Mouse (Mus musculus) midbrain, embryonic 10.5 days (tissue): ENCODE data around the gene Ap1m2. TPM values are rescaled to one million over a fixed set of nuclear protein-coding genes. Genes with fewer than 3 reads are reported as not detected.
"Not testable (repeated sequence)": the region's sequence is repeated elsewhere in the genome, so short reads cannot be mapped to it uniquely, and the experiment has no call there.

Experiments used
- DNase-seq: peaks from one replicate; pipeline ENCODE4 v3.0.0-alpha.2; 2017; ENCODE audit warnings: low spot score
- H3K27ac ChIP-seq: fragments of 300-500 bp; sonication (generic); replicated peaks from 2 replicates; pipeline ENCODE4 v1.5.1; 2016; ENCODE audit warnings: mild to moderate bottlenecking
- H3K27me3 ChIP-seq: fragments of 300-500 bp; sonication (generic); 2 replicates; pipeline ENCODE4 v1.6.1; 2016; ENCODE audit warnings: low read depth, mild to moderate bottlenecking; ENCODE audit not compliant: poor library complexity, severe bottlenecking
- H3K36me3 ChIP-seq: fragments of 300-500 bp; sonication (generic); 2 replicates; pipeline ENCODE4 v1.6.1; 2016; ENCODE audit warnings: mild to moderate bottlenecking, moderate library complexity
- H3K4me1 ChIP-seq: fragments of 300-500 bp; sonication (generic); 2 replicates; pipeline ENCODE4 v1.6.1; 2016
- H3K4me3 ChIP-seq: fragments of 300-500 bp; sonication (generic); 2 replicates; pipeline ENCODE4 v1.5.1; 2016; ENCODE audit warnings: mild to moderate bottlenecking, moderate library complexity
- H3K9me3 ChIP-seq: fragments of 300-500 bp; sonication (generic); replicated peaks from 2 replicates; pipeline ENCODE4 v1.6.1; 2016; ENCODE audit warnings: mild to moderate bottlenecking
- WGBS: fragments of 180-500 bp; shearing (Covaris S2); methylation state at CpG from one replicate; pipeline ENCODE4 v1.1.7; 2016; 5-methylcytosine and 5-hydroxymethylcytosine counted together
- polyA plus RNA-seq: library from polyadenylated mRNA; unstranded; fragments of >200 nt; fragmentation: Nextera tagmentation; extraction: Ambion mirVana; gene quantifications from 2 replicates; pipeline ENCODE4 v1.2.1, GENCODE M21; 2016

Gene Ap1m2
- polyA plus RNA-seq, 1 experiment from 2014 or later: 2.9 TPM

DNA sequence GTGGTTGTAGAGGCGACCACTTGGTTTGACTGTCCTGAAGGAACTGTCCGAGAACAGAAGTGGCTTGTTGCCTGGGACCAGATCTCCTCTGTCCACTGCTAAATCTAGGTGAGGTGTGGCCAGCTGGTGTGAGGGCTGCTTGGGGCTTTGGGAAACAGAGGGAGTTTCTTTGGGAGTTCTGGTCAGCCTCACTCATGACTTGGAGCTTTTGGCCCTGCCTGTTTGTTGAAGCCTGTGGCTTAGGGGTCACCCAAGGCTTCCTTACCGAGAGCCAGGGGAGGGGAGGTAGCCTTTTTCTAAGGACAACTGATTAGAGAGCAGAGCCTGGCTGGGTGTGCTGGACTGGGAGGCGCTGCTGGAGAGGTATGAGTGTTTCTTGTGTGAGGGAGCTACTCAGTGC, 23.3 kb upstream of the Ap1m2 start:
- Histone ChIP-seq H3K36me3 (peaks cover 8% of the 10 kb centered on the region), H3K9me3 (no peaks in the 10 kb centered on the region), H3K4me1 (peaks cover 22% of the 10 kb centered on the region), H3K27me3 (no peaks in the 10 kb centered on the region), H3K27ac (no peak overlapping the region), H3K4me3 (no peak overlapping the region)
- WGBS: 82% methylated on average over 4 of the region's 4 CpGs
- DNase-seq: no peak

- no peaks in the 10 kb centered on the region for H3K27me3 ChIP-seq
- no peak overlapping the region for H3K27ac ChIP-seq
These were observed 22.6 kb upstream of the Ap1m2 start for GRCm38 (mm10) chr9:21334747-21335146.

GRCm38 (mm10) chr9:21333523-21333922, 21.4 kb upstream of the Ap1m2 start:
- 91% methylated on average over 1 of the region's 1 CpGs for WGBS
- H3K4me1 ChIP-seq: peaks cover 22% of the 10 kb centered on the region
- H3K27ac ChIP-seq: no peak overlapping the region

More at GRCm38 (mm10) chr9:21334747-21335146, 22.6 kb upstream of the Ap1m2 start:
- Histone ChIP-seq H3K36me3 (peaks cover 11% of the 10 kb centered on the region), H3K4me1 (peaks cover 22% of the 10 kb centered on the region), H3K4me3 (no peak overlapping the region), H3K9me3 (no peaks in the 10 kb centered on the region)
- no peak for DNase-seq

DNA sequence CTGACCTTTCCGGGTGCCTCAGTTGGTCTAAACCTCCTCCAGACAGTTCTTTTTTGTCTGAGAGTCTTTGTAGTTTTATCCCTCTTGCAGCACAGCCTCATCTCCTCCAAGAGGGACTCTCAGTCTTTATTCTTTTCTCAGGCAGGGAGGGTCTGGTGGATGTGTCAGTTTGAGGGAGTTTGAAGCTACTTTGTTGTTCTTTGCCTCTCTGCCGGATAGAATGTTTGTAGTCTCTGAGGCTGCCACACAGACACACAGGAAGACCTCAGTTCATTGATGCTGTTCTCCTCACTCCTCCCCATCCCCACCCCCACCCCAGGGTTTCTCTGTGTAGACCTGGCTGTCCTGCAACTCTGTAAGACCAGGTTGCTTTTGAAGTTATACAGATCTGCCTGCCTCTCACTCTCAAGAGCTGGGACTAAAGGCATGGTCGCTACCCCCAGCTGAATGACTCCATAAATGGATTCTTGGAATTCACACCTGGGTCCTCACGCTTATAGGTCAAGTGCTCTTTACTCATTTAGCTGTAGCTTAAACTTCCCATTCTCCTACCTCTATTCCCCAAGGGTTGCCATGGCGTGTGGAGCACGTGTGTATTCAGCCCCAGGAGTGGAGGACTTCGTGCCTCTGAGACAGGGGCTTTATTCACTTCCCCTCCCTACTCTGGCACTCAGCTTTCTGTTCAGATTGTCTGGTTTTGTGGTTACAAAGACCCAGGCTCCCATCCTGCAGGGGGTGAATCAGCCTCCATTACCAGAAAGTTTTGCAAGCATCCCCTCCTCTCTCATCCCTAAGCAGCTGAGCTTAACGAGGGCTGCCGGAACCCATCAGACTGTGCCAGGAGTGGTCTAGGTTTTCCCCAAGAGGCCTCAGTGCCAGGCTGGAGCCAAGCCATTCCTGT, 20.3 kb upstream of the Ap1m2 start:
- peak overlapping the region; percentile 55; the same call in 1 of the 2 replicates for H3K27ac ChIP-seq
- H3K4me3 ChIP-seq: no peak overlapping the region
- H3K36me3 ChIP-seq: peaks cover 9% of the 10 kb centered on the region; the same call in 1 of the 2 replicates
- H3K9me3 ChIP-seq: no peaks in the 10 kb centered on the region
- no peak for DNase-seq
- H3K4me1 ChIP-seq: peaks cover 16% of the 10 kb centered on the region
- no peaks in the 10 kb centered on the region for H3K27me3 ChIP-seq
- 43% methylated on average over 9 of the region's 9 CpGs for WGBS

More at GRCm38 (mm10) chr9:21333523-21333922, 21.4 kb upstream of the Ap1m2 start:
- Histone ChIP-seq H3K4me3 (no peak overlapping the region), H3K27me3 (no peaks in the 10 kb centered on the region), H3K9me3 (no peaks in the 10 kb centered on the region), H3K36me3 (peaks cover 9% of the 10 kb centered on the region)
- DNase-seq: no peak

GRCm38 (mm10) chr9:21331365-21332140, 19.4 kb upstream of the Ap1m2 start:
- 86% methylated on average over 12 of the region's 12 CpGs for WGBS
- Histone ChIP-seq H3K4me3 (no peak overlapping the region), H3K4me1 (peaks cover 15% of the 10 kb centered on the region), H3K27ac (no peak overlapping the region), H3K9me3 (no peaks in the 10 kb centered on the region), H3K27me3 (no peaks in the 10 kb centered on the region), H3K36me3 (peaks cover 10% of the 10 kb centered on the region; the same call in 1 of the 2 replicates)
- no peak for DNase-seq

- Histone ChIP-seq H3K4me1 (peaks cover 15% of the 10 kb centered on the region), H3K36me3 (peaks cover 20% of the 10 kb centered on the region), H3K27me3 (no peaks in the 10 kb centered on the region), H3K9me3 (no peaks in the 10 kb centered on the region), H3K4me3 (no peak overlapping the region), H3K27ac (no peak overlapping the region)
- WGBS: 93% methylated on average over 10 of the region's 10 CpGs
- no peak for DNase-seq
These were observed 17.7 kb upstream of the Ap1m2 start for GRCm38 (mm10) chr9:21329699-21330289.

DNA sequence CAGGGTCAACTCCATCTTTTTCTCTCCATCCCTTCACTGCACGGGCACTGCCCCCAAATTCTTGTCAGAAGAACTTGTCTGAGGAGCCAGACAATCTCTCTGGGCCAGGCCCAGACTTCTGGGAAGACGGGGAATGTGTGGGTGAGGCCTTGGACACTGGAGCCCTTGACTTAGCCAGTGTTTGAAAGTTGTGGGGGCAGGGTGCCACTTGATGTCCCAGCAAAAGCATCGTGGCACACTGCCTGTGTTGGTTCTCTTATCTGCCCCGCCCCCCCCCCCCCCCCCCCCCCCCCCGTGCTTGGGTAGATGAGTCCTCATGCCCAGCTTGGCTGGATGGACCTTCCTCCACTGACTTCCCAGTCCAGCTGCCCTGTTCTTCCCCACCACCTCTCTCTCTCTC, 16.9 kb upstream of the Ap1m2 start:
- H3K27ac ChIP-seq: no peak overlapping the region
- H3K27me3 ChIP-seq: no peaks in the 10 kb centered on the region
- WGBS: 83% methylated on average over 3 of the region's 5 CpGs
- H3K4me1 ChIP-seq: peaks cover 15% of the 10 kb centered on the region
- H3K36me3 ChIP-seq: peaks cover 25% of the 10 kb centered on the region
- H3K4me3 ChIP-seq: no peak overlapping the region
- no peak for DNase-seq
- H3K9me3 ChIP-seq: no peaks in the 10 kb centered on the region

GRCm38 (mm10) chr9:21328041-21328440, 15.9 kb upstream of the Ap1m2 start:
- 78% methylated on average over 3 of the region's 3 CpGs for WGBS
- no peak overlapping the region for H3K4me3 ChIP-seq

GRCm38 (mm10) chr9:21327569-21327968, 15.4 kb upstream of the Ap1m2 start:
- WGBS: 77% methylated on average over 3 of the region's 3 CpGs
- H3K27ac ChIP-seq: no peak overlapping the region
- no peak for DNase-seq
- H3K4me3 ChIP-seq: no peak overlapping the region
- H3K27me3 ChIP-seq: no peaks in the 10 kb centered on the region
- H3K9me3 ChIP-seq: no peaks in the 10 kb centered on the region
- peaks cover 8% of the 10 kb centered on the region for H3K4me1 ChIP-seq
- peaks cover 25% of the 10 kb centered on the region for H3K36me3 ChIP-seq

More at GRCm38 (mm10) chr9:21328041-21328440, 15.9 kb upstream of the Ap1m2 start:
- Histone ChIP-seq H3K36me3 (peaks cover 25% of the 10 kb centered on the region), H3K9me3 (no peaks in the 10 kb centered on the region), H3K27ac (no peak overlapping the region), H3K4me1 (peaks cover 12% of the 10 kb centered on the region), H3K27me3 (no peaks in the 10 kb centered on the region)
- DNase-seq: no peak

- Histone ChIP-seq H3K4me3 (no peak overlapping the region), H3K9me3 (no peaks in the 10 kb centered on the region; the same call in 1 of the 2 replicates), H3K27ac (no peak overlapping the region), H3K4me1 (peaks cover 23% of the 10 kb centered on the region), H3K27me3 (no peaks in the 10 kb centered on the region), H3K36me3 (peaks cover 16% of the 10 kb centered on the region)
- WGBS: 91% methylated on average over 11 of the region's 11 CpGs
- DNase-seq: no peak
These were observed 12.1 kb upstream of the Ap1m2 start for GRCm38 (mm10) chr9:21324269-21324668.

DNA sequence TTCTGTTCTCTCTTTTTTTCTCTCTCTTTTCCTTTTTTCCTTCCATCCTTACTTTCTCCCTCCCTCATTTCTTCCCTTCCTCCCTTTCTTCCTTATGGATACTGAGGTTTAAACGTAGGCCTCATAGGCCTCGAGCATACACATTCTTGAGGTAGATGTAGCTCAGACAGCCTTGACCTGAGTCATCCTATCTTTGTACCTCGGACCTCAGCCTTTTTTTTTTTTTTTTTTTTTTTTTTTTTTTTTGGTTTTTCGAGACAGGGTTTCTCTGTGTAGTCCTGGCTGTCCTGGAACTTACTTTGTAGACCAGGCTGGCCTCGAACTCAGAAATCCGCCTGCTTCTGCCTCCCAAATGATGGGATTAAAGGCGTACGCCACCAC, 10.8 kb upstream of the Ap1m2 start:
- H3K27ac ChIP-seq, H3K4me3 ChIP-seq, H3K27me3 ChIP-seq, DNase-seq, H3K9me3 ChIP-seq: not testable (repeated sequence)
- Histone ChIP-seq H3K36me3 (peaks cover 16% of the 10 kb centered on the region), H3K4me1 (peaks cover 23% of the 10 kb centered on the region)
- WGBS: 92% methylated on average over 8 of the region's 8 CpGs

GRCm38 (mm10) chr9:21322211-21322916, 10.2 kb upstream of the Ap1m2 start:
- WGBS: 91% methylated on average over 19 of the region's 19 CpGs
- no peaks in the 10 kb centered on the region for H3K27me3 ChIP-seq
- peaks cover 16% of the 10 kb centered on the region for H3K36me3 ChIP-seq
- no peak for DNase-seq
- H3K4me1 ChIP-seq: peaks cover 23% of the 10 kb centered on the region
- H3K27ac ChIP-seq: no peak overlapping the region
- H3K9me3 ChIP-seq: no peaks in the 10 kb centered on the region; the same call in 1 of the 2 replicates
- peak overlapping the region; percentile 83 for H3K4me3 ChIP-seq
